Mouse (Mus musculus): ENCODE measurements around the gene Sos1. TPM values are rescaled to one million over a fixed set of nuclear protein-coding genes. Genes with fewer than 3 reads are reported as not detected.

Sos1 gene
- polyA plus RNA-seq, 1 experiment from 2014 or later, result 2.2 TPM

- 90% methylated on average over 5 of the region's 5 CpGs for WGBS
- H3K36me3 ChIP-seq (ENCODE audit: control insufficient read depth, insufficient read depth, low read length), result peaks cover 16% of the 10 kb centered on the region
- DNase-seq (ENCODE audit: low spot score) (no peak), ATAC-seq (ENCODE audit: low FRiP score, low TSS enrichment) (no peak)
- H3K27me3 ChIP-seq (ENCODE audit: control insufficient read depth, insufficient read depth, low read length), result no peaks in the 10 kb centered on the region
- H3K4me1 ChIP-seq (replicated peaks; ENCODE audit: control insufficient read depth, insufficient read depth), result no peaks in the 10 kb centered on the region
- no peak overlapping the region for H3K4me3 ChIP-seq (ENCODE audit: low read depth, low read length)
- H3K27ac ChIP-seq (replicated peaks), result no peak overlapping the region
- H3K9me3 ChIP-seq (ENCODE audit: control insufficient read depth, low read length), result no peaks in the 10 kb centered on the region
- no peak overlapping the region for H3K9ac ChIP-seq (ENCODE audit: low read length)
- TF ChIP-seq EP300 (optimal IDR thresholded peaks at IDR 0.05) (no peak), CTCF (IDR thresholded peaks at IDR 0.05; ENCODE audit: low read depth) (no peak)
- no peak overlapping the region for H3K4me2 ChIP-seq (replicated peaks; ENCODE audit: low read depth)
Measured at GRCm38 (mm10) chr17:80446470-80446869, 33.8 kb downstream of the Sos1 start.

GRCm38 (mm10) chr17:80445433-80445832, 34.8 kb downstream of the Sos1 start:
- Histone ChIP-seq H3K9me3 (ENCODE audit: control insufficient read depth, low read length) (no peaks in the 10 kb centered on the region), H3K27me3 (ENCODE audit: control insufficient read depth, insufficient read depth, low read length) (no peaks in the 10 kb centered on the region), H3K4me1 (replicated peaks; ENCODE audit: control insufficient read depth, insufficient read depth) (no peaks in the 10 kb centered on the region), H3K27ac (replicated peaks) (no peak overlapping the region), H3K4me3 (ENCODE audit: low read depth, low read length) (no peak overlapping the region), H3K9ac (ENCODE audit: low read length) (no peak overlapping the region), H3K36me3 (ENCODE audit: control insufficient read depth, insufficient read depth, low read length) (peaks cover 13% of the 10 kb centered on the region), H3K4me2 (replicated peaks; ENCODE audit: low read depth) (no peak overlapping the region)
- 85% methylated on average over 7 of the region's 7 CpGs for WGBS
- TF ChIP-seq CTCF (IDR thresholded peaks at IDR 0.05; ENCODE audit: low read depth) (no peak), EP300 (optimal IDR thresholded peaks at IDR 0.05) (no peak)
- no peak for DNase-seq (ENCODE audit: low spot score)
- ATAC-seq (ENCODE audit: low FRiP score, low TSS enrichment), result no peak

GRCm38 (mm10) chr17:80435680-80436079, 44.6 kb downstream of the Sos1 start:
- H3K4me1 ChIP-seq (replicated peaks; ENCODE audit: control insufficient read depth, insufficient read depth), result no peaks in the 10 kb centered on the region
- no peak for TF ChIP-seq EP300 (optimal IDR thresholded peaks at IDR 0.05)
- no peak for TF ChIP-seq CTCF (IDR thresholded peaks at IDR 0.05; ENCODE audit: low read depth)
- H3K27ac ChIP-seq (replicated peaks), result no peak overlapping the region
- no peaks in the 10 kb centered on the region for H3K27me3 ChIP-seq (ENCODE audit: control insufficient read depth, insufficient read depth, low read length)
- no peaks in the 10 kb centered on the region for H3K9me3 ChIP-seq (ENCODE audit: control insufficient read depth, low read length)
- DNase-seq (ENCODE audit: low spot score), result no peak
- no peak overlapping the region for H3K9ac ChIP-seq (ENCODE audit: low read length)
- no peak overlapping the region for H3K4me2 ChIP-seq (replicated peaks; ENCODE audit: low read depth)
- no peak overlapping the region for H3K4me3 ChIP-seq (ENCODE audit: low read depth, low read length)
- 80% methylated on average over 5 of the region's 5 CpGs for WGBS
- no peak for ATAC-seq (ENCODE audit: low FRiP score, low TSS enrichment)
- H3K36me3 ChIP-seq (ENCODE audit: control insufficient read depth, insufficient read depth, low read length), result peaks cover 7% of the 10 kb centered on the region

- Histone ChIP-seq H3K36me3 (ENCODE audit: control insufficient read depth, insufficient read depth, low read length) (peaks cover 7% of the 10 kb centered on the region), H3K9me3 (ENCODE audit: control insufficient read depth, low read length) (no peaks in the 10 kb centered on the region), H3K4me2 (replicated peaks; ENCODE audit: low read depth) (no peak overlapping the region), H3K27ac (replicated peaks) (no peak overlapping the region), H3K4me3 (ENCODE audit: low read depth, low read length) (no peak overlapping the region), H3K27me3 (ENCODE audit: control insufficient read depth, insufficient read depth, low read length) (no peaks in the 10 kb centered on the region), H3K4me1 (replicated peaks; ENCODE audit: control insufficient read depth, insufficient read depth) (no peaks in the 10 kb centered on the region), H3K9ac (ENCODE audit: low read length) (no peak overlapping the region)
- DNase-seq (ENCODE audit: low spot score) (no peak), ATAC-seq (ENCODE audit: low FRiP score, low TSS enrichment) (no peak)
- TF ChIP-seq CTCF (IDR thresholded peaks at IDR 0.05; ENCODE audit: low read depth), result no peak
- no peak for TF ChIP-seq EP300 (optimal IDR thresholded peaks at IDR 0.05)
- 62% methylated on average over 3 of the region's 3 CpGs for WGBS
Measured at GRCm38 (mm10) chr17:80434430-80434829, 45.8 kb downstream of the Sos1 start.

GRCm38 (mm10) chr17:80431997-80432396, 48.3 kb downstream of the Sos1 start:
- TF ChIP-seq CTCF (IDR thresholded peaks at IDR 0.05; ENCODE audit: low read depth), result no peak
- TF ChIP-seq EP300 (optimal IDR thresholded peaks at IDR 0.05), result no peak
- no peaks in the 10 kb centered on the region for H3K4me1 ChIP-seq (replicated peaks; ENCODE audit: control insufficient read depth, insufficient read depth)
- no peak overlapping the region for H3K4me3 ChIP-seq (ENCODE audit: low read depth, low read length)
- H3K4me2 ChIP-seq (replicated peaks; ENCODE audit: low read depth), result no peak overlapping the region
- no peak overlapping the region for H3K9ac ChIP-seq (ENCODE audit: low read length)
- peaks cover 3% of the 10 kb centered on the region; the same call in 1 of the 2 replicates for H3K36me3 ChIP-seq (ENCODE audit: control insufficient read depth, insufficient read depth, low read length)
- DNase-seq (ENCODE audit: low spot score) (no peak), ATAC-seq (ENCODE audit: low FRiP score, low TSS enrichment) (no peak)
- H3K9me3 ChIP-seq (ENCODE audit: control insufficient read depth, low read length), result no peaks in the 10 kb centered on the region
- H3K27ac ChIP-seq (replicated peaks), result no peak overlapping the region
- H3K27me3 ChIP-seq (ENCODE audit: control insufficient read depth, insufficient read depth, low read length), result no peaks in the 10 kb centered on the region
- WGBS, result 84% methylated on average over 9 of the region's 9 CpGs

GRCm38 (mm10) chr17:80427966-80428365, 52.3 kb downstream of the Sos1 start:
- Histone ChIP-seq H3K27ac (replicated peaks) (no peak overlapping the region), H3K36me3 (ENCODE audit: control insufficient read depth, insufficient read depth, low read length) (no peaks in the 10 kb centered on the region), H3K4me2 (replicated peaks; ENCODE audit: low read depth) (no peak overlapping the region), H3K4me1 (replicated peaks; ENCODE audit: control insufficient read depth, insufficient read depth) (no peaks in the 10 kb centered on the region), H3K9ac (ENCODE audit: low read length) (no peak overlapping the region), H3K27me3 (ENCODE audit: control insufficient read depth, insufficient read depth, low read length) (no peaks in the 10 kb centered on the region), H3K9me3 (ENCODE audit: control insufficient read depth, low read length) (no peaks in the 10 kb centered on the region), H3K4me3 (ENCODE audit: low read depth, low read length) (no peak overlapping the region)
- DNase-seq (ENCODE audit: low spot score), result no peak
- no peak for ATAC-seq (ENCODE audit: low FRiP score, low TSS enrichment)
- no peak for TF ChIP-seq EP300 (optimal IDR thresholded peaks at IDR 0.05)
- TF ChIP-seq CTCF (IDR thresholded peaks at IDR 0.05; ENCODE audit: low read depth), result no peak
- 63% methylated on average over 2 of the region's 2 CpGs for WGBS
